Mouse (Mus musculus): Measurements from ENCODE around the gene Pik3c2b. TPM values are rescaled to one million over a fixed set of nuclear protein-coding genes. Genes with fewer than 3 reads are reported as not detected.

Pik3c2b gene
- polyA plus RNA-seq, 1 experiment from 2014 or later: 1.8 TPM

GRCm38 (mm10) chr1:133060681-133061080, 15.2 kb downstream of the Pik3c2b start:
- 41% methylated on average over 4 of the region's 4 CpGs for WGBS (ENCODE audit: insufficient replicate concordance)
- Histone ChIP-seq H3K27me3 (replicated peaks) (no peaks in the 10 kb centered on the region), H3K4me1 (peaks cover 22% of the 10 kb centered on the region), H3K36me3 (0 out of 2 replicates have a peak, but pooled peaks cover 5% of the 10 kb centered on the region), H3K4me3 (no peak overlapping the region), H3K4me2 (no peak overlapping the region), H3K9me3 (replicated peaks) (no peaks in the 10 kb centered on the region), H3K9ac (no peak overlapping the region), H3K27ac (no peak overlapping the region)
- ATAC-seq: no peak

GRCm38 (mm10) chr1:133063164-133063563, 17.7 kb downstream of the Pik3c2b start:
- H3K27ac ChIP-seq: no peak overlapping the region
- 77% methylated on average over 6 of the region's 6 CpGs for WGBS (ENCODE audit: insufficient replicate concordance)
- H3K4me1 ChIP-seq: peaks cover 11% of the 10 kb centered on the region; the same call in 1 of the 2 replicates

GRCm38 (mm10) chr1:133068268-133068667, 22.8 kb downstream of the Pik3c2b start:
- Histone ChIP-seq H3K9me3 (replicated peaks) (no peaks in the 10 kb centered on the region), H3K4me2 (no peak overlapping the region), H3K36me3 (peaks cover 11% of the 10 kb centered on the region; the same call in 1 of the 2 replicates), H3K4me1 (peaks cover 46% of the 10 kb centered on the region), H3K4me3 (no peak overlapping the region), H3K9ac (no peak overlapping the region), H3K27ac (0 out of 2 replicates have a peak overlapping the region, but pooled peaks have one; percentile 12), H3K27me3 (replicated peaks) (peaks cover 11% of the 10 kb centered on the region; the same call in 1 of the 2 replicates)
- ATAC-seq: no peak
- 55% methylated on average over 5 of the region's 5 CpGs for WGBS (ENCODE audit: insufficient replicate concordance)

More at GRCm38 (mm10) chr1:133063164-133063563, 17.7 kb downstream of the Pik3c2b start:
- no peak overlapping the region for H3K4me2 ChIP-seq
- H3K27me3 ChIP-seq (replicated peaks): no peaks in the 10 kb centered on the region
- H3K9ac ChIP-seq: no peak overlapping the region
- no peak overlapping the region for H3K4me3 ChIP-seq
- no peak for ATAC-seq
- H3K36me3 ChIP-seq: peaks cover 11% of the 10 kb centered on the region; the same call in 1 of the 2 replicates
- no peaks in the 10 kb centered on the region for H3K9me3 ChIP-seq (replicated peaks)

GRCm38 (mm10) chr1:133068669-133069274, 23.3 kb downstream of the Pik3c2b start:
- H3K4me3 ChIP-seq: no peak overlapping the region

GRCm38 (mm10) chr1:133069275-133070120, 24.0 kb downstream of the Pik3c2b start:
- peaks cover 57% of the 10 kb centered on the region for H3K4me1 ChIP-seq
- ATAC-seq: no peak
- no peak overlapping the region for H3K4me3 ChIP-seq
- WGBS (ENCODE audit: insufficient replicate concordance): 62% methylated on average over 12 of the region's 12 CpGs
- H3K36me3 ChIP-seq: peaks cover 6% of the 10 kb centered on the region; the same call in 1 of the 2 replicates
- peak overlapping the region; percentile 47 for H3K27ac ChIP-seq
- peaks cover 14% of the 10 kb centered on the region; the same call in 1 of the 2 replicates for H3K27me3 ChIP-seq (replicated peaks)
- no peaks in the 10 kb centered on the region for H3K9me3 ChIP-seq (replicated peaks)
- H3K9ac ChIP-seq: no peak overlapping the region
- no peak overlapping the region for H3K4me2 ChIP-seq

More at GRCm38 (mm10) chr1:133068669-133069274, 23.3 kb downstream of the Pik3c2b start:
- no peak for ATAC-seq
- Histone ChIP-seq H3K36me3 (peaks cover 11% of the 10 kb centered on the region; the same call in 1 of the 2 replicates), H3K27ac (peak overlapping the region; percentile 47; the same call in 1 of the 2 replicates), H3K4me1 (peaks cover 51% of the 10 kb centered on the region), H3K27me3 (replicated peaks) (peaks cover 11% of the 10 kb centered on the region; the same call in 1 of the 2 replicates), H3K9me3 (replicated peaks) (no peaks in the 10 kb centered on the region), H3K4me2 (no peak overlapping the region), H3K9ac (no peak overlapping the region)
- 83% methylated on average over 15 of the region's 15 CpGs for WGBS (ENCODE audit: insufficient replicate concordance)

GRCm38 (mm10) chr1:133070157-133070556, 24.7 kb downstream of the Pik3c2b start:
- 27% methylated on average over 3 of the region's 5 CpGs for WGBS (ENCODE audit: insufficient replicate concordance)
- peaks cover 6% of the 10 kb centered on the region; the same call in 1 of the 2 replicates for H3K36me3 ChIP-seq
- H3K27me3 ChIP-seq (replicated peaks): peaks cover 14% of the 10 kb centered on the region; the same call in 1 of the 2 replicates
- no peak overlapping the region for H3K4me3 ChIP-seq
- H3K9ac ChIP-seq: no peak overlapping the region
- no peak overlapping the region for H3K4me2 ChIP-seq
- no peak for ATAC-seq
- no peaks in the 10 kb centered on the region for H3K9me3 ChIP-seq (replicated peaks)
- H3K27ac ChIP-seq: 0 out of 2 replicates have a peak overlapping the region, but pooled peaks have one; percentile 47
- peaks cover 57% of the 10 kb centered on the region for H3K4me1 ChIP-seq

GRCm38 (mm10) chr1:133071666-133072381, 26.4 kb downstream of the Pik3c2b start:
- Histone ChIP-seq H3K4me1 (peaks cover 65% of the 10 kb centered on the region), H3K9ac (no peak overlapping the region), H3K9me3 (replicated peaks) (no peaks in the 10 kb centered on the region), H3K36me3 (no peaks in the 10 kb centered on the region), H3K4me2 (no peak overlapping the region), H3K27ac (no peak overlapping the region), H3K27me3 (replicated peaks) (peaks cover 15% of the 10 kb centered on the region), H3K4me3 (no peak overlapping the region)
- 58% methylated on average over 16 of the region's 16 CpGs for WGBS (ENCODE audit: insufficient replicate concordance)
- no peak for ATAC-seq

- H3K4me2 ChIP-seq: 0 out of 2 replicates have a peak overlapping the region, but pooled peaks have one; percentile 4
These were observed 27.9 kb downstream of the Pik3c2b start for GRCm38 (mm10) chr1:133073327-133073856.

GRCm38 (mm10) chr1:133074541-133074940, 29.1 kb downstream of the Pik3c2b start:
- Histone ChIP-seq H3K36me3 (no peaks in the 10 kb centered on the region), H3K4me3 (no peak overlapping the region), H3K27me3 (replicated peaks) (peaks cover 34% of the 10 kb centered on the region), H3K4me2 (no peak overlapping the region), H3K27ac (no peak overlapping the region), H3K4me1 (peaks cover 66% of the 10 kb centered on the region), H3K9ac (no peak overlapping the region), H3K9me3 (replicated peaks) (no peaks in the 10 kb centered on the region)
- 80% methylated on average over 13 of the region's 13 CpGs for WGBS (ENCODE audit: insufficient replicate concordance)
- no peak for ATAC-seq

More at GRCm38 (mm10) chr1:133073327-133073856, 27.9 kb downstream of the Pik3c2b start:
- H3K9ac ChIP-seq: no peak overlapping the region
- no peaks in the 10 kb centered on the region for H3K36me3 ChIP-seq
- 7% methylated on average over 9 of the region's 9 CpGs for WGBS (ENCODE audit: insufficient replicate concordance)
- ATAC-seq: peak; percentile 53
- 0 out of 2 replicates have a peak overlapping the region, but pooled peaks have one; percentile 8 for H3K27ac ChIP-seq
- H3K27me3 ChIP-seq (replicated peaks): peaks cover 29% of the 10 kb centered on the region
- no peak overlapping the region for H3K4me3 ChIP-seq
- H3K4me1 ChIP-seq: peaks cover 73% of the 10 kb centered on the region
- H3K9me3 ChIP-seq (replicated peaks): no peaks in the 10 kb centered on the region

- no peak for ATAC-seq
- no peak overlapping the region for H3K4me3 ChIP-seq
- no peak overlapping the region for H3K4me2 ChIP-seq
- peaks cover 56% of the 10 kb centered on the region for H3K4me1 ChIP-seq
- no peaks in the 10 kb centered on the region for H3K9me3 ChIP-seq (replicated peaks)
- H3K27ac ChIP-seq: no peak overlapping the region
- WGBS (ENCODE audit: insufficient replicate concordance): 52% methylated on average over 6 of the region's 6 CpGs
- no peak overlapping the region for H3K9ac ChIP-seq
- H3K36me3 ChIP-seq: 0 out of 2 replicates have a peak, but pooled peaks cover 2% of the 10 kb centered on the region
- peaks cover 40% of the 10 kb centered on the region for H3K27me3 ChIP-seq (replicated peaks)
These were observed 30.4 kb downstream of the Pik3c2b start for GRCm38 (mm10) chr1:133075651-133076400.
